Mouse (Mus musculus): Measurements from ENCODE around the gene E130311K13Rik.

Gene E130311K13Rik

DNA sequence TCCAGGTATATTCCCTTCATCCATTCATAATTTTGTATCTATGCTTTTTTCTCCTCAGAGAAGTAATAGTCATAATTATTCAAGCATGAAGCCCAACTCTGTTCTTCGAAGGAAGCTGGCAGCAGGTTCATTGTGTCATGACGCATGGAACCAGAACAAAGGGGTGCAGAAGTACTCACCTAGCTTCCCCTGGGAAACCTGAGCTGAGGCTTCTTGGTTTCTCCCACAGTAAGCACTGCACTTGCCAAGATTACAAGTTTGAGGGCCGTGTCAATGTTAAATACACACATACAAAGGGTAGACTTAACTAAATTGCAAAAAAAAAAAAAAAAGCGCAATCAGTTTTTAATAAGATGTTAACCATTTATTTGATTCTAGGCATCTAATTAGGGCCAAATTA, 33.0 kb downstream of the E130311K13Rik start:
- in situ Hi-C loops (cut with MboI; ENCODE audit: low sequenced_read_pairs) = no loop called here

DNA sequence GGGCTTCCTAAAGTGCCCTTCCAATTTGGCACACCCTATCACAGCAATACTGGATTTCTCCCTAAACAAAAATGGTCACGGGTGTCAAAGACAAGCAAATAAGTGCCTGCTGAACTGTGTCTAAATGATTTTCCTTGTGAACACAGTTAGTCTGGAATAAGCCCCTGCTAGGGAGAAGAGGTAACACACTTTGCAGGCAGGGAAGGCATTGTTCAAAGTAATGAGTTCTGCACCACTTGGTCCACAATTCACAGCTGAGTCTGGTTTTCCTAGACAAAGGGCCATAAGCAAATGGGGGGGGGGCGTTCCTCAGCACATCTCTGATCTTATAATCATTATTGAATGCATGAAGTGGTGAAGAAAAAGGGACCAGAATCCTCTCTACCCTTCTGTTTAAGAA, 33.5 kb downstream of the E130311K13Rik start:
- in situ Hi-C loops (cut with MboI; ENCODE audit: low sequenced_read_pairs) = no loop called here

DNA sequence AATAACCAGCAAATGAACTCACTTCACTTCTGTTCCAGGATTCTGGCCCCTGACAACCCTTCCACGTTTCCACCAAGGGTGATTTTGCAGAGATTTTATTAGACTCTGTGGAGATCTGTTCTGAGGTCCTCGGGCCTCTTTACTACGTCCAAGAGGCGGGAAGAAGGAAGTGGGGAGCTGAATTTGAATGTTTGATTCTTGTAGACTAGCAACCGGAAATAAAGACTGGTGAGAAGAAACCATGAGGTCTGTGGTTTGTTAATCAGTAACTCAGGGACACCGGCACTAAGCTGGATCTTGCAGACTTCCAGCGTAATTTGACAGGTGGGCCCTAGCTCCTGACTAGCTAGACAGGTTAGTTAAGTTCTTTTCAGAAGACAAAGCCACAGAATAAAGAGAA, 35.6 kb downstream of the E130311K13Rik start:
- in situ Hi-C loops (cut with MboI; ENCODE audit: low sequenced_read_pairs) = no loop called here

- in situ Hi-C loops (cut with MboI; ENCODE audit: low sequenced_read_pairs) = no loop called here
Measured at GRCm38 (mm10) chr3:63892154-63892553, 37.1 kb downstream of the E130311K13Rik start.

DNA sequence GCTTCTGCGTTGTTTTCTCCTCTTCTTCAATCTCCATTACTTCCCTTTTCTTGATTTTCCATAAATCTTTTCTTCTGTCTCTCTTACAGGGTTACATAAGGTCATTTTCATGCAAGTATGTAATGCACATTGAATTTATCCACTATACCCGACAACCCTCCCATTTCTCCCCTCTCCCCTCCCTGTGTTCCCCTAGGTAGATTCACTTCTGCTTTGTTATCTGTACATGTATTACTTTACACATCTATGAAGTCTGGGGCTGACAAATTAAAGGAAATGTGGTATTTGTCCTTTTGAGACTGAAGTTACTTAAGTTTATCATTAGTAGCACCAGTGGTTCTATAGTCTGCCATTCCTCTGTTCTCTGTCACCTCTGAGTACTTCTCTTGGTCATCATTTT, 48.2 kb downstream of the E130311K13Rik start:
- in situ Hi-C loops (cut with MboI; ENCODE audit: low sequenced_read_pairs) = no loop called here

DNA sequence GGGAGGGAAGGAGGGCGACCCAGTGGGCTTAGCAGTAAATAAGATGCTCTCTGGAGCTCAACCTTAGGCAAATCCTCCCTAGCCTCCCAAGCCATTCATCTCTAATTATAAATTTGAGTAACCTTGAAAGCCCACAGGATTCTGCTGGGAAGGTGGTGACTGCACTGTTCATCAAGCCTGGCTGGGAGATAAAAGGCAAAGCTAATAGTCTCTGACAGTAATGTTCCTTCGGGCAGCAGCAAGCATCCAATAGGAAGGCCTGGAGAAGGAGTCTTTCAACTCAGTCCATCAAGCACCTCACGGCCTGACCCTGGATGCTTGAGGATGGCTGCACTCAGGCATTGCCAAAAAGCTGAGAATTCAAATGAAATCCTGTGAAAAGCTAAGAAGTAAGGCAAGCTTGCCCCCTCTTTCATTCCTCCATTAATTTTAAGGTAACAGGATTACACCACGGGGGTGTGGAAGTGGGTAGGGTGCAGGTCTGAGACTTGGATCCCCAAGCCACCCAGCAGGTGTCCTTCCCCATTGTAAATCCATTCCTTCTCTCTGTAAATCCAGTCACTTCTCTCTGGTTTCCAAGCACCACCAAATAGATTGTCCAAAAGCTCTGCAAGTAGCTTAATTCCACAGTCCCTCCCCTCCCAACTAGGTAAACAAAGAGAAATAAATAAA, 50.1 kb downstream of the E130311K13Rik start:
- in situ Hi-C loops (cut with MboI; ENCODE audit: low sequenced_read_pairs) = no loop called here

GRCm38 (mm10) chr3:63872818-63873217, 56.5 kb downstream of the E130311K13Rik start:
- in situ Hi-C loops (cut with MboI; ENCODE audit: low sequenced_read_pairs) = no loop called here

DNA sequence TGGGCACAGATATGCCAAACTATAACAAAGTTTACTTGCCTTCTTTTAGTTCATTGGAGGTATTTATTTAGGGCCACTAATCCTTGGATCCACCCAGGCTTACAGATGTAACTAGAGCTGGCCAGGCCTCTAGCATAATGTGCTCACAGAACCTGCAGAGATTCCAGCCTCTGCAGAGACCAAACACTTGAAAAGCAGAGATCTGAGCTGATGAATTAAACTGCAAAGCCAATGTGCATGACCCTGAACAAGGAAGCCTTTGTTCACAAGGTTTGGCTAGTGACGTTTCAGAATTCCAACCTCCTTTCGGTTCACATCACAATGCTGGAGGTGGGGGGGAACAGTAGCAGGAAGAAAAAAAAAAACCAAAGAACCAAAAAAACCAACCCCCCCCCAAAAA, 58.0 kb downstream of the E130311K13Rik start:
- in situ Hi-C loops (cut with MboI; ENCODE audit: low sequenced_read_pairs) = no loop called here

DNA sequence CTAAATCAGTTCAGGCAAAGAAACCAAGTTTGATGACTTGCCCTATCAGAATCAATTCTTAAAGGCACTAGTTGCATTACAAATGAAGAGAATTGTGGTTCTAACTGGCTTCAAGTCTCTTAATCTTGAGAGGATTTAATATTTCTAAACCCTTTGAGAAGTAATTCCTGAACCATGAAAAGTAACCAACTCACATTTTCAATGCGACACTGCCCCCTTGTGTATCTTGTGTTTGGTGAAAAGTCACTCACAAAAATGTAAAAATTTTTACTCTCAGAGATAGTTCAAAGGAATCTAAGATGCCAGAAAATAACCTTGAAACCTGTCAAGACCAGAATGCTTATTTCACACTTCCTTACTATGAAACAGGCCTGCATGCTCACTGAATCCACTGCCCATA, 61.0 kb downstream of the E130311K13Rik start:
- in situ Hi-C loops (cut with MboI; ENCODE audit: low sequenced_read_pairs) = loop anchor here (5.0 kb wide), 1 partner anchor 311 kb away; no protein-coding TSS in a partner anchor

DNA sequence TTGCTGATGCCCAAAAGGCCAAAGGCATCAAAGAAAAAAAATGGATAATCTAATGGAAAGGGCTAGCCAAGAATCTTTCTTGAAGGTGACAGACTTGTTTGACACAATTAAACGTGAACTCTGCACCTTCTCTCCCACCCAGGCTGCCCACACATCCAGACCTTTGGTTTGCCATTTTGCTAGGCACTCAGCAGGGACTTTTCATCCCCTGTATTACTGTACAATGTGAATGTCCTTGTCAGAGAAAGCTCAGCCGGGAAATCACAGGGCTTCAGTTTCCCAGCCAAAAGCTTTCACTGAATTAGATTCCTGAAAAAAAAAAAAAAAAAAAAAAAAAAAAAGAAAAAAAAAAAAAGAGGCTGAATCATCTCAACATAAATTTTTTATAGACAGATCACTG, 64.2 kb downstream of the E130311K13Rik start:
- in situ Hi-C loops (cut with MboI; ENCODE audit: low sequenced_read_pairs) = loop anchor here (5.0 kb wide), 1 partner anchor 308 kb away; no protein-coding TSS in a partner anchor
